Comparison of ENCODE assay signal across 11 mouse cellular contexts in the genomic region with DNA sequence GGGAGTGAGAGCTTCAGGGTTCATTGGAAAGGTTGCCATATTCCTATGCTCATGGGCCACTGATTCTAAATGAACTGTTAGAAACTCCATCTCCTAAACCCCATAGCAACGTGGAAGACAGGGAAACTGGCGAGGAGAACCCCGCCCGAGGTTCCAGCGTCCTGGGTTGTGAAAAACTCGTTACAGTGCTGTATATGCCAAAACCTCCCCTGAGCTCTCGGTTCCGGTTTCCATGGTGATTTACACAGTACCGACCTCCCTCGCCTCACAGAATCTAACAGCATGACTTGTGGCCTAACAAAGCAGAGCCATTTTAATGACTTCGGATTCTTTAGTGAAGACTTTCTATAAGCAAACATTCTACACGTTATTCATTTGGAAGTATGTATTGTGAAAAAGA.
DNase-seq lines count a peak whose midpoint lies in the region; ATAC-seq and TF ChIP-seq lines count a peak whose summit lies in the region.
"Had no signal": no experiment of that assay in that cellular context is flagged by ENCODE, and none has a peak within 500 bp of the region (broad histone marks: within the 10 kb centered on the region; RNA-seq: fewer than 3 reads in every experiment).

No protein-coding gene starts in this region.

- peak; percentile 52; the same call in 1 of the 2 replicates for ATAC-seq in lung, embryonic 14.5 days (ENCODE audit: insufficient read depth)
- peak; percentile 68; the same call in 1 of the 2 replicates for ATAC-seq in hindbrain, embryonic 11.5 days (ENCODE audit: low FRiP score)
- peak; percentile 81 for ATAC-seq in neural tube, embryonic 13.5 days (ENCODE audit: low read depth)
- ATAC-seq: inflammation-experienced regulatory T-cells, adult 6 months had no signal

- H3K4me3 ChIP-seq in lung, embryonic 14.5 days (ENCODE audit: low read depth, low read length): no peak overlapping the region
- no peak overlapping the region for H3K4me3 ChIP-seq in hindbrain, embryonic 11.5 days (ENCODE audit: low read depth, low read length)
- H3K4me3 ChIP-seq in neural tube, embryonic 13.5 days: no peak overlapping the region
- H3K4me3 ChIP-seq: left cerebral cortex, adult 2 months had no signal

- no peak overlapping the region for H3K9ac ChIP-seq in lung, embryonic 14.5 days
- no peak overlapping the region for H3K9ac ChIP-seq in hindbrain, embryonic 11.5 days (ENCODE audit: low read depth, low read length)
- no peak overlapping the region for H3K9ac ChIP-seq in neural tube, embryonic 13.5 days

- no peaks in the 10 kb centered on the region for H3K27me3 ChIP-seq in lung, embryonic 14.5 days (ENCODE audit: insufficient read depth, low read length)
- H3K27me3 ChIP-seq in hindbrain, embryonic 11.5 days (ENCODE audit: control insufficient read depth, insufficient read depth, low read length): no peaks in the 10 kb centered on the region
- no peaks in the 10 kb centered on the region for H3K27me3 ChIP-seq in neural tube, embryonic 13.5 days

- H3K4me2 ChIP-seq in lung, embryonic 14.5 days: no peak overlapping the region
- H3K4me2 ChIP-seq in hindbrain, embryonic 11.5 days (replicated peaks; ENCODE audit: low read depth, low read length): no peak overlapping the region
- peak overlapping the region; percentile 26 for H3K4me2 ChIP-seq in neural tube, embryonic 13.5 days

- no peak overlapping the region for H3K27ac ChIP-seq in lung, embryonic 14.5 days (ENCODE audit: low read depth)
- H3K27ac ChIP-seq in hindbrain, embryonic 11.5 days (ENCODE audit: low read depth, low read length): 0 out of 2 replicates have a peak overlapping the region, but pooled peaks have one; percentile 7
- no peak overlapping the region for H3K27ac ChIP-seq in neural tube, embryonic 13.5 days (replicated peaks)
- H3K27ac ChIP-seq: left cerebral cortex, adult 2 months had no signal

- no peak for TF ChIP-seq CTCF in lung, embryonic 14.5 days (IDR thresholded peaks at IDR 0.05; ENCODE audit: low read depth)

- DNase-seq in cerebellum, adult 9-10 months: peak; percentile 22
- DNase-seq in cerebellum, adult 9-11 months: no peak
- peak; percentile 39 for DNase-seq in lung, embryonic 14.5 days
- no peak for DNase-seq in lung, postnatal 36 days
- DNase-seq in hindbrain, embryonic 11.5 days (ENCODE audit: low spot score): peak; percentile 44
- DNase-seq in ovary, postnatal 10 days (ENCODE audit: low spot score): no peak
- DNase-seq in adrenal gland, adult 8-10 months: no peak
- DNase-seq: adrenal gland, postnatal 25 days had no signal

- H3K4me1 ChIP-seq in lung, embryonic 14.5 days (ENCODE audit: insufficient read depth): no peaks in the 10 kb centered on the region
- H3K4me1 ChIP-seq in hindbrain, embryonic 11.5 days (replicated peaks; ENCODE audit: control insufficient read depth, insufficient read depth, low read length): no peaks in the 10 kb centered on the region
- peaks cover 16% of the 10 kb centered on the region for H3K4me1 ChIP-seq in neural tube, embryonic 13.5 days (replicated peaks)

- H3K9me3 ChIP-seq in lung, embryonic 14.5 days (ENCODE audit: low read depth, low read length): no peaks in the 10 kb centered on the region
- no peaks in the 10 kb centered on the region for H3K9me3 ChIP-seq in hindbrain, embryonic 11.5 days (ENCODE audit: control insufficient read depth, low read length)
- H3K9me3 ChIP-seq in neural tube, embryonic 13.5 days: no peaks in the 10 kb centered on the region

- 51% methylated on average over 12 of the region's 12 CpGs for WGBS in lung, embryonic 14.5 days
- WGBS in hindbrain, embryonic 11.5 days: 35% methylated on average over 12 of the region's 12 CpGs
- 23% methylated on average over 12 of the region's 12 CpGs for WGBS in neural tube, embryonic 13.5 days

- peaks cover 15% of the 10 kb centered on the region; the same call in 1 of the 2 replicates for H3K36me3 ChIP-seq in lung, embryonic 14.5 days (ENCODE audit: insufficient read depth)
- H3K36me3 ChIP-seq in hindbrain, embryonic 11.5 days (ENCODE audit: control insufficient read depth, insufficient read depth, low read length): no peaks in the 10 kb centered on the region
- peaks cover 10% of the 10 kb centered on the region; the same call in 1 of the 2 replicates for H3K36me3 ChIP-seq in neural tube, embryonic 13.5 days

Comparison
In these comparisons a context has a peak if more than half of its experiments do, and no peak if none do; other contexts are left out.
1. DNase-seq: peak in cerebellum, adult 9-10 months (single experiment), lung, embryonic 14.5 days (single experiment) and hindbrain, embryonic 11.5 days (single experiment); none in cerebellum, adult 9-11 months (single experiment), lung, postnatal 36 days (single experiment), ovary, postnatal 10 days (single experiment) and adrenal gland, adult 8-10 months (single experiment).
2. Peak in every context shown above with its lines, with median percentiles within 50 percentile points of each other: ATAC-seq.